Comparison of ENCODE assay signal across 22 mouse cellular contexts in the genomic region with DNA sequence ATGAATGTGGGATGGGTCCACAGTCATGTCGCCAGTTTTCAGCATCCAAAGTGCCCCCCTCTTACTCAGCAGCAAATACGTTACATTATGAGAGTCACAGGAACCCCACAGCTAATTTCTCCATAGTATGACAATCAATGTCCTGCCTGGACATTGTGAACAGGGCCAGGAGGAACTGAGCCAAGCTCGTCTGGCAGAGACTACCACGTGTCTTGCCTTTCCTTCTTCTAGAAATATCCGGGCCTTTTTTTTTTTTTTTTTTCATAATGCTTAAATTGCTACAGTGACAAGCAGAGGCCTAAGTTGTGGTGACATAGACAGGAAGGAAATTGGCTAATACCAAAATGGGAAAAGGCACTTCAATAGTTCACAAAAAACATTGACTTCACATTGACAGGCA. TPM values are rescaled to one million over a fixed set of nuclear protein-coding genes. Genes with fewer than 3 reads are reported as not detected.
DNase-seq lines count a peak whose midpoint lies in the region; ATAC-seq and TF ChIP-seq lines count a peak whose summit lies in the region.
"Had no signal": no experiment of that assay in that cellular context is flagged by ENCODE, and none has a peak within 500 bp of the region (broad histone marks: within the 10 kb centered on the region; RNA-seq: fewer than 3 reads in every experiment).

No protein-coding gene starts in this region.

- DNase-seq in heart, postnatal 0 days (ENCODE audit: low spot score) = peak; percentile 21
- DNase-seq in heart, postnatal 25 days (ENCODE audit: low spot score) = no peak
- no peak for DNase-seq in liver, postnatal 0 days
- no peak for DNase-seq in liver, embryonic 11.5 days (ENCODE audit: low spot score)
- DNase-seq in heart, postnatal 4 days = peak; percentile 25
- no peak for DNase-seq in layer of hippocampus, adult 18-20 months (ENCODE audit: low spot score in 2 of 2)
- DNase-seq: cerebellum, adult 9-11 months; gastrocnemius, postnatal 25 days; kidney, adult 2 months; left cerebral cortex, postnatal 4 days; retina, postnatal 1 day; thymus, postnatal 36 days had no signal

- no peaks in the 10 kb centered on the region for H3K9me3 ChIP-seq in heart, postnatal 0 days (replicated peaks; ENCODE audit: control insufficient read depth, low read length)
- H3K9me3 ChIP-seq in liver, postnatal 0 days (ENCODE audit: low read length) = no peaks in the 10 kb centered on the region
- no peaks in the 10 kb centered on the region for H3K9me3 ChIP-seq in liver, embryonic 11.5 days (ENCODE audit: control insufficient read depth, low read length)
- H3K9me3 ChIP-seq in forebrain, embryonic 12.5 days = no peaks in the 10 kb centered on the region
- H3K9me3 ChIP-seq: forebrain, embryonic 13.5 days; midbrain, embryonic 12.5 days had no signal

- no peak overlapping the region for H3K4me2 ChIP-seq in heart, postnatal 0 days (ENCODE audit: low read depth, low read length)
- H3K4me2 ChIP-seq in liver, postnatal 0 days (ENCODE audit: low read depth, low read length) = no peak overlapping the region
- H3K4me2 ChIP-seq in liver, embryonic 11.5 days = no peak overlapping the region
- no peak overlapping the region for H3K4me2 ChIP-seq in forebrain, embryonic 12.5 days
- H3K4me2 ChIP-seq: forebrain, embryonic 13.5 days; midbrain, embryonic 12.5 days had no signal

- H3K27me3 ChIP-seq in heart, postnatal 0 days (ENCODE audit: control insufficient read depth, insufficient read depth, low read length) = no peaks in the 10 kb centered on the region
- H3K27me3 ChIP-seq in liver, postnatal 0 days (ENCODE audit: insufficient read depth, low read length) = no peaks in the 10 kb centered on the region
- no peaks in the 10 kb centered on the region for H3K27me3 ChIP-seq in liver, embryonic 11.5 days (replicated peaks; ENCODE audit: control insufficient read depth, insufficient read depth, low read length)
- no peaks in the 10 kb centered on the region for H3K27me3 ChIP-seq in forebrain, embryonic 12.5 days
- H3K27me3 ChIP-seq: forebrain, embryonic 13.5 days; midbrain, embryonic 12.5 days; Patski had no signal

- H3K4me1 ChIP-seq in heart, postnatal 0 days (ENCODE audit: control insufficient read depth, insufficient read depth) = no peaks in the 10 kb centered on the region
- H3K4me1 ChIP-seq in liver, postnatal 0 days (ENCODE audit: insufficient read depth) = peaks cover 12% of the 10 kb centered on the region
- H3K4me1 ChIP-seq in liver, embryonic 11.5 days (replicated peaks; ENCODE audit: control insufficient read depth, insufficient read depth, low read length) = peaks cover 4% of the 10 kb centered on the region; the same call in 1 of the 2 replicates
- H3K4me1 ChIP-seq in forebrain, embryonic 12.5 days = no peaks in the 10 kb centered on the region
- H3K4me1 ChIP-seq: forebrain, embryonic 13.5 days; midbrain, embryonic 12.5 days had no signal

- TF ChIP-seq EP300 in heart, postnatal 0 days (IDR thresholded peaks at IDR 0.05; ENCODE audit: low read depth) = no peak
- no peak for TF ChIP-seq EP300 in liver, postnatal 0 days (IDR thresholded peaks at IDR 0.05; ENCODE audit: low read depth)

- no peak overlapping the region for H3K4me3 ChIP-seq in heart, postnatal 0 days (ENCODE audit: low read depth, low read length)
- no peak overlapping the region for H3K4me3 ChIP-seq in liver, postnatal 0 days (ENCODE audit: low read depth, low read length)
- H3K4me3 ChIP-seq in liver, embryonic 11.5 days (ENCODE audit: low read depth, low read length) = no peak overlapping the region
- H3K4me3 ChIP-seq in forebrain, embryonic 12.5 days (replicated peaks) = no peak overlapping the region
- H3K4me3 ChIP-seq: forebrain, embryonic 13.5 days; layer of hippocampus, adult 2 months; midbrain, embryonic 12.5 days; myocyte had no signal

- intact Hi-C loops in heart, postnatal 25 days (cut with DNase I) = no loop called here

- no peak for TF ChIP-seq CTCF in heart, postnatal 0 days (IDR thresholded peaks at IDR 0.05; ENCODE audit: low read depth)
- TF ChIP-seq CTCF in liver, postnatal 0 days (IDR thresholded peaks at IDR 0.05; ENCODE audit: low read depth) = no peak

- no peak overlapping the region for H3K9ac ChIP-seq in heart, postnatal 0 days (replicated peaks; ENCODE audit: low read depth, low read length)
- H3K9ac ChIP-seq in liver, postnatal 0 days (replicated peaks) = no peak overlapping the region
- no peak overlapping the region for H3K9ac ChIP-seq in liver, embryonic 11.5 days (ENCODE audit: low read depth, low read length)
- no peak overlapping the region for H3K9ac ChIP-seq in forebrain, embryonic 12.5 days
- H3K9ac ChIP-seq: forebrain, embryonic 13.5 days; liver, embryonic 14.5 days; midbrain, embryonic 12.5 days had no signal

- no peaks in the 10 kb centered on the region for H3K36me3 ChIP-seq in heart, postnatal 0 days (replicated peaks; ENCODE audit: control insufficient read depth, insufficient read depth, low read length)
- no peaks in the 10 kb centered on the region for H3K36me3 ChIP-seq in liver, postnatal 0 days (replicated peaks; ENCODE audit: insufficient read depth, low read length)
- H3K36me3 ChIP-seq in liver, embryonic 11.5 days (ENCODE audit: control insufficient read depth, insufficient read depth, low read length) = no peaks in the 10 kb centered on the region
- H3K36me3 ChIP-seq in forebrain, embryonic 12.5 days (replicated peaks) = no peaks in the 10 kb centered on the region
- H3K36me3 ChIP-seq: midbrain, embryonic 12.5 days had no signal

- WGBS in heart, postnatal 0 days = 30% methylated on average over 5 of the region's 5 CpGs
- WGBS in liver, postnatal 0 days (ENCODE audit: insufficient replicate concordance) = 43% methylated on average over 5 of the region's 5 CpGs
- WGBS in liver, embryonic 11.5 days = 60% methylated on average over 5 of the region's 5 CpGs
- WGBS in forebrain, embryonic 12.5 days = 90% methylated on average over 5 of the region's 5 CpGs

- no peak overlapping the region for H3K27ac ChIP-seq in heart, postnatal 0 days (ENCODE audit: low read depth)
- H3K27ac ChIP-seq in liver, postnatal 0 days (ENCODE audit: low read depth) = 0 out of 2 replicates have a peak overlapping the region, but pooled peaks have one; percentile 24
- H3K27ac ChIP-seq in liver, embryonic 11.5 days (ENCODE audit: low read depth, low read length) = no peak overlapping the region
- no peak overlapping the region for H3K27ac ChIP-seq in forebrain, embryonic 12.5 days
- H3K27ac ChIP-seq: forebrain, embryonic 13.5 days; hindbrain, postnatal 0 days; layer of hippocampus, adult 2 months; liver, embryonic 14.5 days; midbrain, embryonic 12.5 days had no signal

- 0 out of 2 replicates have a peak, but pooled peaks have one; percentile 27 for ATAC-seq in heart, postnatal 0 days (ENCODE audit: insufficient read depth, low read depth)
- peak; percentile 50 for ATAC-seq in liver, postnatal 0 days
- ATAC-seq in liver, embryonic 11.5 days (replicated peaks; ENCODE audit: low FRiP score) = no peak
- peak; percentile 75 for ATAC-seq in megakaryocyte, adult 5-6 weeks (ENCODE audit: poor library complexity, severe bottlenecking)
- no peak for ATAC-seq in forebrain, embryonic 12.5 days (ENCODE audit: low FRiP score)
- ATAC-seq: activated CD4-positive, CD25-positive, alpha-beta regulatory T cell, adult 4 months; forebrain, embryonic 13.5 days; hindbrain, postnatal 0 days; Patski had no signal

RNA-seq across cellular contexts. Expression of a gene that starts 10.5 kb away (rescaled TPM):
- 1.3 and 6.0 TPM in 2 replicates for total RNA-seq in heart, postnatal 0 days (2014; rRNA removed; ENCODE audit: low replicate concordance)
- 1.6 and 2.4 TPM in 2 replicates for polyA plus RNA-seq in heart, postnatal 0 days (2015; fragmentation: Nextera tagmentation; extraction: Ambion mirVana)
- 10 to 100 TPM; 15.8 to 21.7 TPM for total RNA-seq in heart, postnatal 25 days (2021)
- polyA plus RNA-seq in liver, postnatal 0 days (2015; fragmentation: Nextera tagmentation; extraction: Ambion mirVana) = 10.3 and 12.5 TPM in 2 replicates
- polyA plus RNA-seq in liver, embryonic 11.5 days (2014; fragmentation: Nextera tagmentation; extraction: Ambion mirVana) = 17.2 and 17.6 TPM in 2 replicates
- total RNA-seq in heart, postnatal 4 days (2021) = 10 to 100 TPM; 11.4 to 13.9 TPM
- total RNA-seq in megakaryocyte, adult 5-6 weeks (2015) = 168 and 172 TPM in 2 replicates
- total RNA-seq in megakaryocyte, adult 5-6 weeks (2017) = 89.8 and 102 TPM in 2 replicates
- 1 to 10 TPM; 4.7 to 5.1 TPM for total RNA-seq in layer of hippocampus, adult 18-20 months (2021)
- 1.3 TPM in 2 replicates for polyA plus RNA-seq in forebrain, embryonic 12.5 days (2016; fragmentation: Nextera tagmentation; extraction: Ambion mirVana)

RNA-seq across cellular contexts. Expression of a gene that starts 27.4 kb away (rescaled TPM):
- total RNA-seq in heart, postnatal 0 days (2014; rRNA removed; ENCODE audit: low replicate concordance) = 6.3 and 18.1 TPM in 2 replicates
- polyA plus RNA-seq in heart, postnatal 0 days (2015; fragmentation: Nextera tagmentation; extraction: Ambion mirVana) = 12.8 and 13.5 TPM in 2 replicates
- total RNA-seq in heart, postnatal 25 days (2021) = 10 to 100 TPM in 1 of 2 experiments, 1 to 10 TPM in 1; 7.8 to 10.2 TPM
- polyA plus RNA-seq in liver, postnatal 0 days (2015; fragmentation: Nextera tagmentation; extraction: Ambion mirVana) = 6.9 and 7.0 TPM in 2 replicates
- 23.0 and 23.3 TPM in 2 replicates for polyA plus RNA-seq in liver, embryonic 11.5 days (2014; fragmentation: Nextera tagmentation; extraction: Ambion mirVana)
- 10 to 100 TPM; 11.5 to 12.9 TPM for total RNA-seq in heart, postnatal 4 days (2021)
- 5.9 and 7.3 TPM in 2 replicates for total RNA-seq in megakaryocyte, adult 5-6 weeks (2015)
- 10.4 and 16.2 TPM in 2 replicates for total RNA-seq in megakaryocyte, adult 5-6 weeks (2017)
- 10 to 100 TPM; 14.8 to 15.8 TPM for total RNA-seq in layer of hippocampus, adult 18-20 months (2021)
- 23.5 and 24.2 TPM in 2 replicates for polyA plus RNA-seq in forebrain, embryonic 12.5 days (2016; fragmentation: Nextera tagmentation; extraction: Ambion mirVana)

Comparison
In these comparisons a context has a peak if more than half of its experiments do, and no peak if none do; other contexts are left out.
1. ATAC-seq: peak in heart, postnatal 0 days (single experiment), liver, postnatal 0 days (single experiment) and megakaryocyte, adult 5-6 weeks (single experiment); none in liver, embryonic 11.5 days (single experiment) and forebrain, embryonic 12.5 days (single experiment).
2. DNase-seq: peak in heart, postnatal 0 days (single experiment) and heart, postnatal 4 days (single experiment); none in heart, postnatal 25 days (single experiment), liver, postnatal 0 days (single experiment), liver, embryonic 11.5 days (single experiment) and layer of hippocampus, adult 18-20 months (0 of 2).